Mouse (Mus musculus): ENCODE measurements around the gene Ercc4. TPM values are rescaled to one million over a fixed set of nuclear protein-coding genes. Genes with fewer than 3 reads are reported as not detected.

The Ercc4 gene
- polyA plus RNA-seq, 1 experiment from 2014 or later: 9.5 TPM

- no peak for ATAC-seq (replicated peaks; ENCODE audit: extremely low read depth, insufficient read depth, low FRiP score)
- Histone ChIP-seq H3K27me3 (ENCODE audit: control insufficient read depth, insufficient read depth, low read length) (no peaks in the 10 kb centered on the region), H3K4me1 (ENCODE audit: control insufficient read depth, insufficient read depth, low read length) (no peaks in the 10 kb centered on the region), H3K4me2 (ENCODE audit: low read depth, low read length) (no peak overlapping the region), H3K4me3 (ENCODE audit: low read length) (no peak overlapping the region), H3K27ac (ENCODE audit: low read length) (no peak overlapping the region), H3K36me3 (ENCODE audit: control insufficient read depth, insufficient read depth) (peaks cover 26% of the 10 kb centered on the region), H3K9ac (ENCODE audit: low read length) (no peak overlapping the region), H3K9me3 (replicated peaks; ENCODE audit: control insufficient read depth, low read length) (no peaks in the 10 kb centered on the region)
- WGBS: 88% methylated on average over 7 of the region's 7 CpGs
Observed at GRCm38 (mm10) chr16:13143932-13144331, 34.4 kb downstream of the Ercc4 start.

- Histone ChIP-seq H3K36me3 (ENCODE audit: control insufficient read depth, insufficient read depth) (peaks cover 27% of the 10 kb centered on the region), H3K9ac (ENCODE audit: low read length) (no peak overlapping the region), H3K4me3 (ENCODE audit: low read length) (no peak overlapping the region), H3K27ac (ENCODE audit: low read length) (no peak overlapping the region), H3K27me3 (ENCODE audit: control insufficient read depth, insufficient read depth, low read length) (no peaks in the 10 kb centered on the region), H3K4me2 (ENCODE audit: low read depth, low read length) (no peak overlapping the region), H3K4me1 (ENCODE audit: control insufficient read depth, insufficient read depth, low read length) (no peaks in the 10 kb centered on the region), H3K9me3 (replicated peaks; ENCODE audit: control insufficient read depth, low read length) (no peaks in the 10 kb centered on the region)
- 91% methylated on average over 10 of the region's 10 CpGs for WGBS
- ATAC-seq (replicated peaks; ENCODE audit: extremely low read depth, insufficient read depth, low FRiP score): no peak
Observed at GRCm38 (mm10) chr16:13144682-13145410, 35.4 kb downstream of the Ercc4 start.

DNA sequence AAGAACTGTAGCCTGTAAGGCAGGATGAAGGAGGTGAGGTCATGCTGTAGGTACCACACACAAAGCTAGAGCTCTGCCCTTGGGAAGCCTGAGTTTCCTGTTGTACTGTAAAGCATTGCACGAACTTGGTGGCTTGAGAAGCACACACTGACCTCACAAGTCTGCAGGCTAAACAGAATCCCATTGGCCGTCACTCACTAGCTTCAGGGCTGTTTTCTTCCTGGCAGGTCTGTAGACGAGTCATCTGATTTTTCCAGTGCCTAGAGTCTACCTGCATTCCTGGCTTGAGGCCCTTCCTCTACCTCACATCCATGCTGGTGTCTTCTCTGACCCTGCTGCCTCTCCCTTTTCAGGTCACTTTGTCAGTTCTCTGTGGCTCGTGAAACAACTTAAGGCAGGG is 36.7 kb downstream of the Ercc4 start:
- no peaks in the 10 kb centered on the region for H3K9me3 ChIP-seq (replicated peaks; ENCODE audit: control insufficient read depth, low read length)
- no peak overlapping the region for H3K4me2 ChIP-seq (ENCODE audit: low read depth, low read length)
- H3K27me3 ChIP-seq (ENCODE audit: control insufficient read depth, insufficient read depth, low read length): no peaks in the 10 kb centered on the region
- H3K27ac ChIP-seq (ENCODE audit: low read length): no peak overlapping the region
- 85% methylated on average over 4 of the region's 4 CpGs for WGBS
- no peak overlapping the region for H3K4me3 ChIP-seq (ENCODE audit: low read length)
- no peak overlapping the region for H3K9ac ChIP-seq (ENCODE audit: low read length)
- no peaks in the 10 kb centered on the region for H3K4me1 ChIP-seq (ENCODE audit: control insufficient read depth, insufficient read depth, low read length)
- ATAC-seq (replicated peaks; ENCODE audit: extremely low read depth, insufficient read depth, low FRiP score): no peak
- peaks cover 26% of the 10 kb centered on the region for H3K36me3 ChIP-seq (ENCODE audit: control insufficient read depth, insufficient read depth)

DNA sequence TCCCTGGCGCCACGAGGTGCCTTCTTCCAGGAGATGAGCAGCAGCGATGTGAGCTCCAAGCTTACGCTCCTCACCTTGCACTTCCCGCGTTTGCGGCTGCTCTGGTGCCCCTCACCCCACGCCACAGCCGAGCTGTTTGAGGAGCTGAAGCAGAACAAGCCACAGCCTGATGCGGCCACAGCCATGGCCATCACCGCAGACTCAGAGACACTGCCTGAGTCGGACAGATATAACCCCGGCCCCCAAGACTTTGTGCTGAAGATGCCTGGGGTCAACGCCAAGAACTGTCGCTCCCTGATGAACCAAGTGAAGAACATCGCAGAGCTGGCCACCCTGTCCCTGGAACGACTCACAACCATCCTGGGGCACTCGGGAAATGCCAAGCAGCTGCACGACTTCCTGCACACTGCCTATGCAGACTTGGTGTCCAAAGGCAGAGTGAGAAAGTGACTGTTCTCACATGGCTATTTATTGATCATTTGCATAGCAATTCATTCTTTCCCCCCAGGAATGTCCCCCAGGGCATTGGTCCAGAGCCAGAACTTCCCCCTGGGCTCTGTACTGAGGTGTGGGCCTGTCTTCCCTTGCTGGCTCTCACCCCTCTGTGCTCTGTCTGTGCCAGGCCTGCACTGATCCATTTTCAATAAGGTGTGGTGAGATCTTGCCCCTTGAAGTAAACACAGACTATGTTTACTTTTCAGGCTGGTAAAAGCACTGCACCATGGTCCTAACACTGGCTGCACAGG is 38.5 kb downstream of the Ercc4 start:
- no peak for ATAC-seq (replicated peaks; ENCODE audit: extremely low read depth, insufficient read depth, low FRiP score)
- 80% methylated on average over 19 of the region's 19 CpGs for WGBS
- peaks cover 26% of the 10 kb centered on the region for H3K36me3 ChIP-seq (ENCODE audit: control insufficient read depth, insufficient read depth)

DNA sequence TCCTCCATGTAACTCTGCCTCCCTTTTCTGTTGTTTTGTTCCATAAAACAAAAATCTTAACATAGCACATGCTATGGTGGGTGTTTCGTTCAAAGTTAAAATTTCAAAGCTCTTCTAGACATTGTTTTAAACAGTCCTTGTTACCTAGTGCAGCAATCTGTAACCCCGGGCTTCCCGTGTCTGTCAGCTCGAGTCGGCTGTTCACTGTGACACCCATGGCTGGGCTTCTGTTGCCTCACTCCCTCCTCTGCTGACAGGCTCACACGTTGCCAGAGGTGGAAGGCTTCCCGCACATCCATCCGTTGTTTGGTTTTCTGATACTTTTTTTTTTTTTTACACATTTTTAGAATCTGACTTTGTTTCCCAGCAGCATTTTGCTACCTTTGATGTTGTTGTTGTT is 40.5 kb downstream of the Ercc4 start:
- 80% methylated on average over 8 of the region's 8 CpGs for WGBS
- Histone ChIP-seq H3K27ac (ENCODE audit: low read length) (no peak overlapping the region), H3K27me3 (ENCODE audit: control insufficient read depth, insufficient read depth, low read length) (no peaks in the 10 kb centered on the region), H3K9ac (ENCODE audit: low read length) (no peak overlapping the region), H3K4me2 (ENCODE audit: low read depth, low read length) (no peak overlapping the region), H3K9me3 (replicated peaks; ENCODE audit: control insufficient read depth, low read length) (no peaks in the 10 kb centered on the region), H3K4me3 (ENCODE audit: low read length) (no peak overlapping the region), H3K4me1 (ENCODE audit: control insufficient read depth, insufficient read depth, low read length) (no peaks in the 10 kb centered on the region), H3K36me3 (ENCODE audit: control insufficient read depth, insufficient read depth) (peaks cover 21% of the 10 kb centered on the region)
- ATAC-seq (replicated peaks; ENCODE audit: extremely low read depth, insufficient read depth, low FRiP score): no peak

More for the DNA sequence above, 38.5 kb downstream of the Ercc4 start:
- H3K4me3 ChIP-seq (ENCODE audit: low read length): no peak overlapping the region
- no peaks in the 10 kb centered on the region for H3K4me1 ChIP-seq (ENCODE audit: control insufficient read depth, insufficient read depth, low read length)
- no peaks in the 10 kb centered on the region for H3K9me3 ChIP-seq (replicated peaks; ENCODE audit: control insufficient read depth, low read length)
- H3K27ac ChIP-seq (ENCODE audit: low read length): no peak overlapping the region
- H3K9ac ChIP-seq (ENCODE audit: low read length): no peak overlapping the region
- H3K27me3 ChIP-seq (ENCODE audit: control insufficient read depth, insufficient read depth, low read length): no peaks in the 10 kb centered on the region
- H3K4me2 ChIP-seq (ENCODE audit: low read depth, low read length): no peak overlapping the region

- H3K27me3 ChIP-seq (ENCODE audit: control insufficient read depth, insufficient read depth, low read length): no peaks in the 10 kb centered on the region
- H3K27ac ChIP-seq (ENCODE audit: low read length): no peak overlapping the region
- no peak overlapping the region for H3K4me2 ChIP-seq (ENCODE audit: low read depth, low read length)
- H3K4me3 ChIP-seq (ENCODE audit: low read length): no peak overlapping the region
- 77% methylated on average over 6 of the region's 6 CpGs for WGBS
- no peak for ATAC-seq (replicated peaks; ENCODE audit: extremely low read depth, insufficient read depth, low FRiP score)
- no peaks in the 10 kb centered on the region for H3K4me1 ChIP-seq (ENCODE audit: control insufficient read depth, insufficient read depth, low read length)
- no peaks in the 10 kb centered on the region for H3K9me3 ChIP-seq (replicated peaks; ENCODE audit: control insufficient read depth, low read length)
- no peak overlapping the region for H3K9ac ChIP-seq (ENCODE audit: low read length)
- H3K36me3 ChIP-seq (ENCODE audit: control insufficient read depth, insufficient read depth): peaks cover 19% of the 10 kb centered on the region
Observed at GRCm38 (mm10) chr16:13150790-13151189, 41.3 kb downstream of the Ercc4 start.

DNA sequence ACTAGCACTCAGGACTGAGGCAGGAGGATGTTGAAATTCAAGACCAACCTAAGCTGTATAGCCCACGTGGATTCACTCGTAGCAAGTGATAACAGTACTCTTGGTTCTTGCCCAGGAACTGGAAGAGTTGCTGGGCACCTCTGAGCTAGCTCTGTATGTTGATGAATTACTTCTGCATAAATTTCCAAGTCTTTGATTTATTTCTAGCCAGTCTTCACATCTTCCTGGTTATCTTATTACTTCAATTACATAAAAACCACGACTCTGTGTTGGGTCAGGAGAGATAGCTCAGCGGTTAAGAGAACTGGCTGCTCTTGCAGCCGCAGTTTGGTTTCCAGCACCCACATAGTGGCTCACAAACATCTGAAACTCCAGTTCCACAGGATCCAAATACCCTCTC is 43.0 kb downstream of the Ercc4 start:
- Histone ChIP-seq H3K36me3 (ENCODE audit: control insufficient read depth, insufficient read depth) (peaks cover 12% of the 10 kb centered on the region), H3K9ac (ENCODE audit: low read length) (no peak overlapping the region), H3K4me3 (ENCODE audit: low read length) (no peak overlapping the region), H3K4me1 (ENCODE audit: control insufficient read depth, insufficient read depth, low read length) (peaks cover 3% of the 10 kb centered on the region), H3K9me3 (replicated peaks; ENCODE audit: control insufficient read depth, low read length) (no peaks in the 10 kb centered on the region), H3K27me3 (ENCODE audit: control insufficient read depth, insufficient read depth, low read length) (no peaks in the 10 kb centered on the region), H3K4me2 (ENCODE audit: low read depth, low read length) (no peak overlapping the region), H3K27ac (ENCODE audit: low read length) (no peak overlapping the region)
- 70% methylated on average over 5 of the region's 5 CpGs for WGBS
- no peak for ATAC-seq (replicated peaks; ENCODE audit: extremely low read depth, insufficient read depth, low FRiP score)

- Histone ChIP-seq H3K4me1 (ENCODE audit: control insufficient read depth, insufficient read depth, low read length) (peaks cover 4% of the 10 kb centered on the region), H3K27me3 (ENCODE audit: control insufficient read depth, insufficient read depth, low read length) (no peaks in the 10 kb centered on the region), H3K27ac (ENCODE audit: low read length) (no peak overlapping the region), H3K4me2 (ENCODE audit: low read depth, low read length) (no peak overlapping the region), H3K9me3 (replicated peaks; ENCODE audit: control insufficient read depth, low read length) (no peaks in the 10 kb centered on the region), H3K36me3 (ENCODE audit: control insufficient read depth, insufficient read depth) (peaks cover 5% of the 10 kb centered on the region; the same call in 1 of the 2 replicates), H3K9ac (ENCODE audit: low read length) (no peak overlapping the region), H3K4me3 (ENCODE audit: low read length) (no peak overlapping the region)
- WGBS: 92% methylated on average over 4 of the region's 4 CpGs
- ATAC-seq (replicated peaks; ENCODE audit: extremely low read depth, insufficient read depth, low FRiP score): no peak
Observed at GRCm38 (mm10) chr16:13153215-13153614, 43.7 kb downstream of the Ercc4 start.

GRCm38 (mm10) chr16:13154352-13154751 is 44.9 kb downstream of the Ercc4 start:
- ATAC-seq (replicated peaks; ENCODE audit: extremely low read depth, insufficient read depth, low FRiP score): no peak
- H3K36me3 ChIP-seq (ENCODE audit: control insufficient read depth, insufficient read depth): 0 out of 2 replicates have a peak, but pooled peaks cover 4% of the 10 kb centered on the region
- no peak overlapping the region for H3K9ac ChIP-seq (ENCODE audit: low read length)
- H3K27me3 ChIP-seq (ENCODE audit: control insufficient read depth, insufficient read depth, low read length): no peaks in the 10 kb centered on the region
- no peak overlapping the region for H3K4me2 ChIP-seq (ENCODE audit: low read depth, low read length)
- peaks cover 7% of the 10 kb centered on the region for H3K4me1 ChIP-seq (ENCODE audit: control insufficient read depth, insufficient read depth, low read length)
- no peak overlapping the region for H3K27ac ChIP-seq (ENCODE audit: low read length)
- H3K4me3 ChIP-seq (ENCODE audit: low read length): no peak overlapping the region
- H3K9me3 ChIP-seq (replicated peaks; ENCODE audit: control insufficient read depth, low read length): no peaks in the 10 kb centered on the region
